Mouse (Mus musculus) forebrain, embryonic 14.5 days (tissue): ENCODE data around the gene Lhpp. TPM values are rescaled to one million over a fixed set of nuclear protein-coding genes. Genes with fewer than 3 reads are reported as not detected.

Experiments used
- ATAC-seq: fragments of 200-750 bp; cut with Nextera tagmentation; 2 replicates; pipeline ENCODE4 v1.8.0; 2017; ENCODE audit warnings: mild to moderate bottlenecking, moderate library complexity
- DNase-seq: peaks from one replicate; pipeline ENCODE4 v3.0.0-alpha.2; 2015; ENCODE audit warnings: low spot score
- H3K27ac ChIP-seq: fragments of 300-500 bp; sonication (generic); 2 replicates; pipeline ENCODE4 v1.5.1; 2014; ENCODE audit warnings: low read depth, mild to moderate bottlenecking, control low read depth, low read length, moderate library complexity
- H3K27me3 ChIP-seq: fragments of 300-500 bp; sonication (generic); replicated peaks from 2 replicates; pipeline ENCODE4 v1.6.1; 2014; ENCODE audit warnings: low read length, control low read depth, mixed read lengths; ENCODE audit not compliant: control insufficient read depth, insufficient read depth
- H3K36me3 ChIP-seq: fragments of 300-500 bp; sonication (generic); 2 replicates; pipeline ENCODE4 v1.6.1; 2014; ENCODE audit warnings: low read length, control low read depth; ENCODE audit not compliant: control insufficient read depth, insufficient read depth
- H3K4me1 ChIP-seq: fragments of 300-500 bp; sonication (generic); 2 replicates; pipeline ENCODE4 v1.6.1; 2014; ENCODE audit warnings: antibody characterized with exemption, low read length, control low read depth; ENCODE audit not compliant: control insufficient read depth, insufficient read depth
- H3K4me2 ChIP-seq: fragments of 300-500 bp; sonication (generic); 2 replicates; pipeline ENCODE4 v1.6.1; 2014; ENCODE audit warnings: mild to moderate bottlenecking, control low read depth, low read length
- H3K4me3 ChIP-seq: fragments of 300-500 bp; sonication (generic); 2 replicates; pipeline ENCODE4 v1.5.1; 2014; ENCODE audit warnings: low read depth, low read length, control low read depth
- H3K9ac ChIP-seq: fragments of 300-500 bp; sonication (generic); 2 replicates; pipeline ENCODE4 v1.6.1; 2014; ENCODE audit warnings: mild to moderate bottlenecking, low read length, control low read depth, moderate library complexity
- H3K9me3 ChIP-seq: fragments of 300-500 bp; sonication (generic); replicated peaks from 2 replicates; pipeline ENCODE4 v1.6.1; 2016; ENCODE audit warnings: low read length, control low read depth, mixed read lengths; ENCODE audit not compliant: control insufficient read depth
- WGBS: fragments of 180-500 bp; shearing (Covaris S2); extraction: QIAGEN DNeasy Blood & Tissue Kit; methylation state at CpG from one replicate; pipeline ENCODE4 v1.1.7; 2014; 5-methylcytosine and 5-hydroxymethylcytosine counted together
- polyA plus RNA-seq: library from polyadenylated mRNA; unstranded; fragments of >200 nt; fragmentation: Nextera tagmentation; extraction: Ambion mirVana; gene quantifications from 2 replicates; pipeline ENCODE4 v1.2.1, GENCODE M21; 2014

The Lhpp gene
- polyA plus RNA-seq, 1 experiment from 2014 or later, result 26.7 TPM

GRCm38 (mm10) chr7:132605689-132606088 lies 4.7 kb upstream of the Lhpp start:
- H3K27me3 ChIP-seq, result peaks cover 20% of the 10 kb centered on the region
- no peak for ATAC-seq
- H3K4me1 ChIP-seq, result peaks cover 3% of the 10 kb centered on the region; the same call in 1 of the 2 replicates
- no peak overlapping the region for H3K4me3 ChIP-seq
- H3K4me2 ChIP-seq, result no peak overlapping the region
- no peak overlapping the region for H3K9ac ChIP-seq
- H3K27ac ChIP-seq, result no peak overlapping the region
- DNase-seq, result no peak
- no peaks in the 10 kb centered on the region for H3K9me3 ChIP-seq
- no peaks in the 10 kb centered on the region for H3K36me3 ChIP-seq
- 65% methylated on average over 5 of the region's 5 CpGs for WGBS

GRCm38 (mm10) chr7:132608316-132609020 lies 2.0 kb upstream of the Lhpp start:
- peaks cover 3% of the 10 kb centered on the region; the same call in 1 of the 2 replicates for H3K4me1 ChIP-seq
- H3K9ac ChIP-seq, result no peak overlapping the region
- H3K4me2 ChIP-seq, result no peak overlapping the region
- ATAC-seq, result no peak
- H3K36me3 ChIP-seq, result no peaks in the 10 kb centered on the region
- H3K27ac ChIP-seq, result no peak overlapping the region
- no peak overlapping the region for H3K4me3 ChIP-seq
- 93% methylated on average over 4 of the region's 4 CpGs for WGBS
- H3K27me3 ChIP-seq, result peaks cover 7% of the 10 kb centered on the region; the same call in 1 of the 2 replicates
- H3K9me3 ChIP-seq, result no peaks in the 10 kb centered on the region
- DNase-seq, result no peak

GRCm38 (mm10) chr7:132611530-132611929 lies 1.1 kb downstream of the Lhpp start:
- no peaks in the 10 kb centered on the region for H3K36me3 ChIP-seq
- ATAC-seq, result no peak

DNA sequence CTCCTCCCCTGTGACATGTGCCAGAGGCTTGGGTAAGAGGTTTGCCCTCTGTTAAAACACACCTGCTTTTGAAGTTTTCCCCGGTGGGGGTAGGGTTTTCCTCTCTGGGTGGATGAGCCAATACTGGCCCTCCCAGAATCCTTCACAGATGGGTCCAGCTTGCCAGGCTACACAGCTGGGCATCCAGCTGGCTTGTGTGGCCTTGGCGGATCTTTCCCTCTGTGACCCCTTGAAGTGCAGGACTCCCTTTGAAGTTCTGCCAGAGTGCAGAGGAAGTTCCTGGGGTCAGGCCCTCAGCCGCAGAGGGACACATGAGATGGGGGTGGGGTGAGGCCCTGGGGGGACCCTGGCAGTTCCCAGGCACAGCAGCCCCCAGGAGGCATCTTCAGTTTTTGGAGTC lies 4.9 kb downstream of the Lhpp start:
- ATAC-seq (no peak), DNase-seq (no peak)
- WGBS, result 33% methylated on average over 3 of the region's 3 CpGs

More at GRCm38 (mm10) chr7:132611530-132611929, 1.1 kb downstream of the Lhpp start:
- Histone ChIP-seq H3K27ac (no peak overlapping the region), H3K9me3 (no peaks in the 10 kb centered on the region), H3K4me3 (no peak overlapping the region), H3K4me1 (peaks cover 3% of the 10 kb centered on the region; the same call in 1 of the 2 replicates), H3K4me2 (no peak overlapping the region), H3K27me3 (no peaks in the 10 kb centered on the region), H3K9ac (no peak overlapping the region)
- WGBS, result 95% methylated on average over 8 of the region's 8 CpGs
- DNase-seq, result no peak

GRCm38 (mm10) chr7:132616391-132616790 lies 6.0 kb downstream of the Lhpp start:
- Histone ChIP-seq H3K4me1 (no peaks in the 10 kb centered on the region), H3K27me3 (no peaks in the 10 kb centered on the region), H3K36me3 (no peaks in the 10 kb centered on the region), H3K27ac (no peak overlapping the region), H3K4me3 (no peak overlapping the region), H3K4me2 (no peak overlapping the region), H3K9me3 (no peaks in the 10 kb centered on the region), H3K9ac (no peak overlapping the region)
- ATAC-seq (no peak), DNase-seq (no peak)
- WGBS, result 17% methylated on average over 6 of the region's 6 CpGs

More for the DNA sequence above, 4.9 kb downstream of the Lhpp start:
- H3K27me3 ChIP-seq, result no peaks in the 10 kb centered on the region
- H3K4me3 ChIP-seq, result no peak overlapping the region
- no peak overlapping the region for H3K9ac ChIP-seq
- H3K4me1 ChIP-seq, result peaks cover under 1% of the 10 kb centered on the region; the same call in 1 of the 2 replicates
- no peaks in the 10 kb centered on the region for H3K9me3 ChIP-seq
- no peak overlapping the region for H3K27ac ChIP-seq
- H3K36me3 ChIP-seq, result no peaks in the 10 kb centered on the region
- no peak overlapping the region for H3K4me2 ChIP-seq

DNA sequence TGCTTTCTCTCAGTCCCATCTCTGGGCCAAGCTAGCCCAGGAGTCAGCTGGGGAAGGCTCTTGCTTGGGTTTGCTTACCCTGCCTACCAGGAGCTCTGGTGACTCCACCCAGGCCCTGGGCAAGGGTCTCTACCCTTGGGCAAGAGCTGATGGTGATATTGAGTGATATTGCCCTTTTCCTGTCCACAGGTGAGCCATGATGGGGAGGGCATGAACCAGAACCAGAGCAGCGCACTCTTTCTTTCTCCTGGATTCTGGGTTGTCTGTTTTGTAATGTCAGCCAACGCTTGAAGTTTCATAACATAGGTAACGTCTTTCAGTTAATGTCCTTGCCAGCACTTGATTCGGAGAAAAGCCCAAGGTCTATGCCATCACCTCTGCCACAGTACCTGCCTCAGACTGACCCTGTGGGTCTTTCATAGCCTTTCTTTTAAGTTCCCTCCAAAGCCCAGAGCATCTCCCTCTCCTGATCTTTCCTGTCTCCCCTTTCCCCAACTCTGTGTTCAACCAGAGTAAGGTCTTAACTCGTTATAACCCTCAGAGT lies 6.7 kb downstream of the Lhpp start:
- H3K9ac ChIP-seq, result no peak overlapping the region
- DNase-seq, result no peak
- no peak overlapping the region for H3K4me3 ChIP-seq
- H3K27ac ChIP-seq, result no peak overlapping the region
- WGBS, result 86% methylated on average over 5 of the region's 5 CpGs
- H3K4me2 ChIP-seq, result no peak overlapping the region
- H3K4me1 ChIP-seq, result no peaks in the 10 kb centered on the region
- ATAC-seq, result no peak
- no peaks in the 10 kb centered on the region for H3K9me3 ChIP-seq
- H3K36me3 ChIP-seq, result no peaks in the 10 kb centered on the region
- no peaks in the 10 kb centered on the region for H3K27me3 ChIP-seq

GRCm38 (mm10) chr7:132619549-132619948 lies 9.1 kb downstream of the Lhpp start:
- no peak overlapping the region for H3K4me2 ChIP-seq
- no peak overlapping the region for H3K27ac ChIP-seq
- H3K4me3 ChIP-seq, result no peak overlapping the region
- no peak for ATAC-seq
- no peaks in the 10 kb centered on the region for H3K36me3 ChIP-seq
- H3K4me1 ChIP-seq, result no peaks in the 10 kb centered on the region
- no peaks in the 10 kb centered on the region for H3K9me3 ChIP-seq
- H3K9ac ChIP-seq, result no peak overlapping the region
- H3K27me3 ChIP-seq, result no peaks in the 10 kb centered on the region
- WGBS, result 95% methylated on average over 8 of the region's 8 CpGs
- DNase-seq, result no peak

DNA sequence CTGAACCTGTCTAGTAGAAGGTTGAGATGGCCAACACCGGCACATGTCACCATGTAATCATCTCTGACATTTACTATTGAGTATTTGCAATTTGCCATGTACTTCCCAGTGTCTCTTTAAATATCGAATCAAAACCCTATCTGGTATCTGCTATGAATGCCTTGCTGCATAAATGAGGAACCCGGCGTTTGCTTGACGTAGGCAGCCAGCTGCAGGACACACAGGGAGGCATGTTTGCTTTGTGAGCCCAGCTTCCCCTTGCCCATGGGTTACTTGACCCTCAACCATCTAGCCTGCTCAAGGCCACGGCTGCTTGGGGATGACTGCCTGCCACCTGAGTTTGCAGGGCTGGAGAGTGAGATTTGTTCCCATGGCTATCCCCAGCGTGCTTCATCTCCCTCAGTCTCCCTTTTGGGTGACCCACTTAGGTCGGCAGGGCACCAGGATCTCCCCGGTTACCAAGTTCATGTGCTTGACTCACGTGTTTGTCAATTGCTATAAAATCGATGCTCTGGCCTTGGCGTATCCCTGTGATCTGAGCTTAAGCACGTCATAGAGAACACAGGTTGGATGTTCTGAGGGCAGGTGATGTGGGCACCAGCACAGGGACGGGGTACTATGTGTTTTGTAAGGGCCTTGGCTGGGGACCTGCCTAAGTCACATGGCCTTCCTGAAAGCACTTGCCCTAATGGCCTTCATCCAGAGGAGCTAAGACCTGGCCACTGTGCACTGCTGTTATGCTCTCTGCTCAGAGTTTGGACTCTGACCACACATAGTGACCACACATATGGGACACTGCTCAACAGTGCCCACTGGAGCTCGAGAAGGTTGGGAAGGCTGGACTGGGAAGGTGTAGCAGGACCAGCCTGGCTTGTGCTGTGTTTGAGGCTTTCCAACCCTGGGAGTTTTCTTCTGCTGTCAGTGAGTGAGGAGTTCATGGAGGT lies 9.8 kb downstream of the Lhpp start:
- DNase-seq (no peak), ATAC-seq (no peak)
- H3K9ac ChIP-seq, result no peak overlapping the region
- 90% methylated on average over 15 of the region's 15 CpGs for WGBS
- no peaks in the 10 kb centered on the region for H3K4me1 ChIP-seq
- no peak overlapping the region for H3K4me3 ChIP-seq
- H3K36me3 ChIP-seq, result no peaks in the 10 kb centered on the region
- H3K9me3 ChIP-seq, result no peaks in the 10 kb centered on the region
- no peak overlapping the region for H3K4me2 ChIP-seq
- H3K27ac ChIP-seq, result no peak overlapping the region
- no peaks in the 10 kb centered on the region for H3K27me3 ChIP-seq
